Mouse (Mus musculus): Measurements from ENCODE around the gene Olfr1442.
"Not testable (repeated sequence)": the region's sequence is repeated elsewhere in the genome, so short reads cannot be mapped to it uniquely, and the experiment has no call there.

The Olfr1442 gene

GRCm38 (mm10) chr19:12670139-12670538 is at the start of gene Olfr1442:
Gene Olfr1442, plus strand, starts transcription at chr19:12670439.
- no peak for DNase-seq

- no peak for DNase-seq
Observed at GRCm38 (mm10) chr19:12633176-12633575, 37.1 kb upstream of the Olfr1442 start, which contains the start of gene Glyat. Gene Glyat, plus strand, starts transcription at chr19:12633308.

GRCm38 (mm10) chr19:12634259-12634658 is 36.0 kb upstream of the Olfr1442 start:
- no peak for DNase-seq

- DNase-seq = no peak
Observed at GRCm38 (mm10) chr19:12634963-12635362, 35.3 kb upstream of the Olfr1442 start.

- no peak for DNase-seq
Observed at GRCm38 (mm10) chr19:12636863-12637262, 33.4 kb upstream of the Olfr1442 start.

GRCm38 (mm10) chr19:12638049-12638448 is 32.2 kb upstream of the Olfr1442 start:
- no peak for DNase-seq

GRCm38 (mm10) chr19:12649511-12649910 is 20.7 kb upstream of the Olfr1442 start:
- DNase-seq = no peak

GRCm38 (mm10) chr19:12666156-12666555 is 4.1 kb upstream of the Olfr1442 start:
- no peak for DNase-seq

GRCm38 (mm10) chr19:12668601-12669000 is 1.6 kb upstream of the Olfr1442 start:
- not testable (repeated sequence) for DNase-seq

- DNase-seq = no peak
Observed at GRCm38 (mm10) chr19:12671051-12671450, 812 bp downstream of the Olfr1442 start.

GRCm38 (mm10) chr19:12677812-12678211 is 7.6 kb downstream of the Olfr1442 start, which contains the start of gene Olfr1443:
Gene Olfr1443, plus strand, starts transcription at chr19:12678112.
- no peak for DNase-seq

GRCm38 (mm10) chr19:12684638-12685037 is 14.4 kb downstream of the Olfr1442 start:
- DNase-seq = no peak

GRCm38 (mm10) chr19:12685231-12685630 is 15.0 kb downstream of the Olfr1442 start:
- no peak for DNase-seq

GRCm38 (mm10) chr19:12695590-12695989 is 25.4 kb downstream of the Olfr1442 start, which contains the start of gene Keg1:
Gene Keg1, plus strand, starts transcription at chr19:12695786.
- no peak for DNase-seq

GRCm38 (mm10) chr19:12696221-12696620 is 26.0 kb downstream of the Olfr1442 start:
- DNase-seq = no peak

GRCm38 (mm10) chr19:12708458-12708857 is 38.2 kb downstream of the Olfr1442 start:
- no peak for DNase-seq

GRCm38 (mm10) chr19:12708986-12709385 is 38.7 kb downstream of the Olfr1442 start:
- no peak for DNase-seq

- DNase-seq = no peak
Observed at GRCm38 (mm10) chr19:12719189-12719588, 49.0 kb downstream of the Olfr1442 start.

- no peak for DNase-seq
Observed at GRCm38 (mm10) chr19:12720463-12720862, 50.2 kb downstream of the Olfr1442 start.

- not testable (repeated sequence) for DNase-seq
Observed at GRCm38 (mm10) chr19:12720919-12721318, 50.7 kb downstream of the Olfr1442 start.

GRCm38 (mm10) chr19:12721596-12721995 is 51.4 kb downstream of the Olfr1442 start:
- not testable (repeated sequence) for DNase-seq

GRCm38 (mm10) chr19:12722308-12722707 is 52.1 kb downstream of the Olfr1442 start:
- peak; percentile 58 for DNase-seq

GRCm38 (mm10) chr19:12725851-12726250 is 55.6 kb downstream of the Olfr1442 start:
- no peak for DNase-seq
